Mouse (Mus musculus): ENCODE data around the gene Dnajb1. TPM values are rescaled to one million over a fixed set of nuclear protein-coding genes. Genes with fewer than 3 reads are reported as not detected.

Dnajb1 gene
- 65.0 and 65.2 TPM in 2 replicates for polyA plus RNA-seq (2015; fragmentation: Nextera tagmentation; extraction: Ambion mirVana)

DNA sequence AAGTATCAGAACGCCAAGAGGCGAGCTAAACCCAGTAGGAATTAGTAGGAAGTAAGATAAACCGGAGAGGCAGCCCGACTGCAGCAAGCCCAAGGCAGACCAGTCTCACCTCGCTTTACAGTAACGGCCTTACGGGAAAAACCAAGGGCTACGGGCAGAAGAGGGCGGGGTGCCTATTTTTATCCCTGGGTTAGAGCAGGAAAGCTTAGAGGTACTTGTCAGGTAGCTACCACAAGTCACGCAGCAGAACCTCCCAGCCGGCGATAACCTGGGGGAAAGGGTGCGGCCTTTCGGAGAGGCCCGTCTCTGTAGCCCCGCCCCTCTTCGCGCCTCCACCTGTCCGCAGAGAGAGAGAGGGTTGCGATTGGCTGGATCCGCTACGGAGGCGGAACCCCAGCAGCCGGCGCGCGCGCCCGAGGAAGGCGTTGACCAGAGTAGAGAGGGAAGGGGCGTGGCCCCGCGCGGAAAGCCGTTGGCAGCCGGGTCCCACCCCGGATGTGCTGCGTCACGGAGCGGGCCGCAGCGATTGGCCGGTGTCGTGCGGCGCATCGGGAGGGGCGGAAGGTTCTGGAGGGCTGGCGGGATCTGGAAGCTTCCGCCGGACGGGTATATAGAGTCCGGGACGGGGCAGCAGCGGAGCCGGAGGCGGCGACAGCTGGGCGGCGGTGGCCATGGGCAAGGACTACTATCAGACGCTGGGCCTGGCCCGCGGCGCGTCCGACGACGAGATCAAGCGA lies at the start of gene Dnajb1, which contains the start of gene Tecr:
Gene Dnajb1 (plus strand): TSS at position 533 of the 737 bp plus-strand sequence.
Gene Tecr (minus strand): TSS at position 311 of the 737 bp plus-strand sequence.
- peak within 1 kb of the TSS; percentile 61 for H3K4me3 ChIP-seq (ENCODE audit: low read length)
- H3K9ac ChIP-seq (ENCODE audit: low read length), result peak within 1 kb of the TSS; percentile 80
- H3K27me3 ChIP-seq (ENCODE audit: control insufficient read depth, insufficient read depth, low read depth, low read length), result no peaks in the 10 kb centered on the region
- peaks cover 11% of the 10 kb centered on the region for H3K4me1 ChIP-seq (replicated peaks; ENCODE audit: control insufficient read depth, insufficient read depth, low read length)
- peak within 1 kb of the TSS; percentile 98 for H3K27ac ChIP-seq (ENCODE audit: low read length)
- no peaks in the 10 kb centered on the region for H3K9me3 ChIP-seq (ENCODE audit: control insufficient read depth, low read length)
- H3K36me3 ChIP-seq (ENCODE audit: control insufficient read depth, insufficient read depth, low read length), result peaks cover 26% of the 10 kb centered on the region
- ATAC-seq (ENCODE audit: low read depth), result peak; percentile 98
- H3K4me2 ChIP-seq (ENCODE audit: low read depth, low read length), result peak within 1 kb of the TSS; percentile 67
- WGBS, result under 1% methylated on average over 68 of the region's 69 CpGs

GRCm38 (mm10) chr8:83562669-83563068 lies 45.3 kb upstream of the Dnajb1 start:
- Histone ChIP-seq H3K4me3 (ENCODE audit: low read length) (no peak overlapping the region), H3K4me2 (ENCODE audit: low read depth, low read length) (no peak overlapping the region), H3K4me1 (replicated peaks; ENCODE audit: control insufficient read depth, insufficient read depth, low read length) (peaks cover 5% of the 10 kb centered on the region), H3K36me3 (ENCODE audit: control insufficient read depth, insufficient read depth, low read length) (no peaks in the 10 kb centered on the region), H3K9me3 (ENCODE audit: control insufficient read depth, low read length) (no peaks in the 10 kb centered on the region), H3K9ac (ENCODE audit: low read length) (no peak overlapping the region), H3K27me3 (ENCODE audit: control insufficient read depth, insufficient read depth, low read depth, low read length) (no peaks in the 10 kb centered on the region), H3K27ac (ENCODE audit: low read length) (no peak overlapping the region)
- no peak for ATAC-seq (ENCODE audit: low read depth)
- WGBS, result 60% methylated on average over 3 of the region's 3 CpGs

DNA sequence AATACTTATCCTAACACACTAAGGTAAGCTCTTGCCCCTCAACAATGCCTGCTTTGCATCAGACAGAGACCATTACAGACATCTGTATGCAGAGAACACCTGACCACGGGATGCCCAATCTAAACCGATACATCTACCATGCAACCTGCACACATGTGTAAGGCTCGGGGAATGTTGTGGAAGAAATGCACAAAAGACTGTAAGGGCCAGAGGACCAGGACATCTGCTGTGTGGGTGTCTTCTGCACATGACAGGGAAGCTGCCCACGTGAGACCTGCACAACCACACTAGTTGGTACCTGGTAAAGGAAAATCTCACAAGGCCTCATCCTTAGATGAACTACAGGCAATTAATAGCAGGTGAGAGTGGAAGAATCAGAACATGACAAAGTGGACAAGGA lies 44.7 kb upstream of the Dnajb1 start:
- 65% methylated on average over 4 of the region's 4 CpGs for WGBS
- Histone ChIP-seq H3K4me1 (replicated peaks; ENCODE audit: control insufficient read depth, insufficient read depth, low read length) (peaks cover 10% of the 10 kb centered on the region), H3K9me3 (ENCODE audit: control insufficient read depth, low read length) (no peaks in the 10 kb centered on the region), H3K27me3 (ENCODE audit: control insufficient read depth, insufficient read depth, low read depth, low read length) (no peaks in the 10 kb centered on the region), H3K36me3 (ENCODE audit: control insufficient read depth, insufficient read depth, low read length) (no peaks in the 10 kb centered on the region), H3K9ac (ENCODE audit: low read length) (no peak overlapping the region), H3K27ac (ENCODE audit: low read length) (no peak overlapping the region), H3K4me2 (ENCODE audit: low read depth, low read length) (no peak overlapping the region), H3K4me3 (ENCODE audit: low read length) (no peak overlapping the region)
- no peak for ATAC-seq (ENCODE audit: low read depth)

GRCm38 (mm10) chr8:83565731-83566375 lies 42.1 kb upstream of the Dnajb1 start:
- 76% methylated on average over 9 of the region's 9 CpGs for WGBS
- Histone ChIP-seq H3K9me3 (ENCODE audit: control insufficient read depth, low read length) (no peaks in the 10 kb centered on the region), H3K4me3 (ENCODE audit: low read length) (no peak overlapping the region; the same call in 1 of the 2 replicates), H3K36me3 (ENCODE audit: control insufficient read depth, insufficient read depth, low read length) (no peaks in the 10 kb centered on the region), H3K27me3 (ENCODE audit: control insufficient read depth, insufficient read depth, low read depth, low read length) (no peaks in the 10 kb centered on the region), H3K27ac (ENCODE audit: low read length) (no peak overlapping the region), H3K4me1 (replicated peaks; ENCODE audit: control insufficient read depth, insufficient read depth, low read length) (peaks cover 10% of the 10 kb centered on the region), H3K4me2 (ENCODE audit: low read depth, low read length) (no peak overlapping the region), H3K9ac (ENCODE audit: low read length) (no peak overlapping the region)
- ATAC-seq (ENCODE audit: low read depth), result no peak

DNA sequence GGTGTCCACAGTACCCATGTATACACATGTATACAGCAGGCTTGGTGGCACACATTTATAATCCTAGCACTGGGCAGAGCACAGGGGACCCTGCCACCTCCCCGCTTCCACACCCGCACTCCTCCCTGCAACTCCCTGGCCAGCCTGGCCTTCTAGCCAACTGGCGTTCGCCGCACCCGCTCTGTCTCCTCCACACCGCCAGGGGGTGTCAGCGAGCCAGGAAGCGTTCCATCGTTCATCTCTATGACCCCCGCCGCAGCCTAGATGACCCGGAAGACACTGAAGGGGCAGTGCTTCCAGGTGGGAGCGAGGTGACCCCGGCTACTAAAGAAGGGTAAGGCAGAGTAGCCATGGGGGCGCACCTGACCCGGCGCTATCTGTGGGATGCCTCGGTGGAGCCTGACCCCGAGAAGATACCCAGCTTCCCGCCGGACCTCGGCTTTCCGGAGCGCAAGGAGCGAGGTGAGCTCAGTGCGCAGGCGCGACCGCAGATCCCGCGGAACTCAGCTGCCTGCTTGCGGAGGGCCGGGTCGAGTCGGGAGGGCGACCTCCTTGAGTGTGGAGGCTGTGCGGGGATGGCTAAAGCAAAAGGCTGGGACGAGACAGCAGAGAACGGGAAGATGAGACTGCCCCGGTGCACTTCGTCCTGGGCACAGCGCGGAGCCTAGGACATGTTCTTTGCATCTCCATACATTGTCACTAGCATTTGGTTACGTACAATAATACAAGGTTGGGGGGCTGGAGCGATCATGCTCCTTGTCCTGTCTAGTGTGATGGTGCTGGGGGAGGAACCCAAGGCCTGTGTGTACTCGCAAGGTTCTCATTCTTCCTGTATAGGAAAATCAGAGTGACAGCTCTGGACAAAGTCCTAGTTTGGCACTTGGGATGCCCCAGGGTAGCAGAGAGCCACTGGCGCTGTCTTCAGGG lies 41.3 kb upstream of the Dnajb1 start, which contains the start of gene Ndufb7:
Gene Ndufb7 (plus strand): TSS at position 203 of the 927 bp plus-strand sequence.
- under 1% methylated on average over 48 of the region's 48 CpGs for WGBS
- Histone ChIP-seq H3K4me3 (ENCODE audit: low read length) (peak within 1 kb of the TSS; percentile 76), H3K27ac (ENCODE audit: low read length) (peak within 1 kb of the TSS; percentile 60), H3K9me3 (ENCODE audit: control insufficient read depth, low read length) (no peaks in the 10 kb centered on the region), H3K9ac (ENCODE audit: low read length) (peak within 1 kb of the TSS; percentile 88), H3K27me3 (ENCODE audit: control insufficient read depth, insufficient read depth, low read depth, low read length) (no peaks in the 10 kb centered on the region), H3K4me1 (replicated peaks; ENCODE audit: control insufficient read depth, insufficient read depth, low read length) (peaks cover 10% of the 10 kb centered on the region), H3K4me2 (ENCODE audit: low read depth, low read length) (peak within 1 kb of the TSS; percentile 87), H3K36me3 (ENCODE audit: control insufficient read depth, insufficient read depth, low read length) (peaks cover 7% of the 10 kb centered on the region)
- ATAC-seq (ENCODE audit: low read depth), result peak; percentile 86

DNA sequence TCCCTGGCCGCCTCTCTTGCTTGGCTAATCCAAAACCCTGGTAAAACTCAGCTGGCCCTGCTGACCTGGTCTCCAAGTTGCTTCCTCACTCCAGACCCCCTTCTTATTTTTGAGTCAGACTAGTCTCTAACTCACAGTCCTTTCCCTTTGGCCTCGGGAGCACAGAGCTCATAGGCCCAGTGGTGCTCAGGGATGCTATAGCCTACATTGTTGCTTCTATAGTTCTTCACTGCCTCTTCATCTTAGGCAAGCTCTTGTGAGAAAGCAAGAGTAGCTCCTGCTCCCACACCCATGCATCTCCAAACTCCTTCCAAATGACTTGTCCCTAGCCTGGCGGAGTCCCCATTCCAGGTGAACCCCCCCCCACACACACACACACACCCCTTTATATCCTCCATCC lies 40.3 kb upstream of the Dnajb1 start:
- ATAC-seq (ENCODE audit: low read depth), result no peak
- Histone ChIP-seq H3K4me3 (ENCODE audit: low read length) (peak overlapping the region; percentile 76), H3K27me3 (ENCODE audit: control insufficient read depth, insufficient read depth, low read depth, low read length) (no peaks in the 10 kb centered on the region), H3K9me3 (ENCODE audit: control insufficient read depth, low read length) (no peaks in the 10 kb centered on the region), H3K4me1 (replicated peaks; ENCODE audit: control insufficient read depth, insufficient read depth, low read length) (peaks cover 10% of the 10 kb centered on the region), H3K36me3 (ENCODE audit: control insufficient read depth, insufficient read depth, low read length) (peaks cover 15% of the 10 kb centered on the region), H3K27ac (ENCODE audit: low read length) (no peak overlapping the region), H3K9ac (ENCODE audit: low read length) (peak overlapping the region; percentile 88; the same call in 1 of the 2 replicates), H3K4me2 (ENCODE audit: low read depth, low read length) (peak overlapping the region; percentile 87)
- 39% methylated on average over 3 of the region's 3 CpGs for WGBS

DNA sequence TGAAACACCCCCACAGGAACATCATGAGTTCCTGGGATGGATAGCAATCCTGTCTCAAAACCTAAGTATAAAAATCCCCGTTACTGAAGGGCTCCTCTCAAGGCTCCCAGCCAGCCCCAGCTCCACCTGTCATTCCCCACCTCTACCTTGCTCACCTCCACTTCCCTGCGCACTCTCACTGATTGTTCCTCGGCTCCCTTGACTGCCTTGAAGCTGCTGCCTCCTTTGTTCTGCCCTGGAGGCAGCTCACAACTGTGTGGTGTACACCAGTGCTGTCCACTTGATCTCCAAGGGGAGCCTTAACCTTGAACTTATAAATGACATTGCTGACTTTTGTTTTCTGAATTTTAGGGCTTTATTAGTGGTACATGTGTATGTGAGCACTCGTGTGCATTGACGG lies 39.9 kb upstream of the Dnajb1 start:
- Histone ChIP-seq H3K4me3 (ENCODE audit: low read length) (no peak overlapping the region), H3K9ac (ENCODE audit: low read length) (no peak overlapping the region), H3K4me1 (replicated peaks; ENCODE audit: control insufficient read depth, insufficient read depth, low read length) (peaks cover 10% of the 10 kb centered on the region), H3K4me2 (ENCODE audit: low read depth, low read length) (no peak overlapping the region), H3K36me3 (ENCODE audit: control insufficient read depth, insufficient read depth, low read length) (peaks cover 18% of the 10 kb centered on the region), H3K9me3 (ENCODE audit: control insufficient read depth, low read length) (no peaks in the 10 kb centered on the region), H3K27me3 (ENCODE audit: control insufficient read depth, insufficient read depth, low read depth, low read length) (no peaks in the 10 kb centered on the region), H3K27ac (ENCODE audit: low read length) (no peak overlapping the region)
- ATAC-seq (ENCODE audit: low read depth), result no peak
- 59% methylated on average over 5 of the region's 5 CpGs for WGBS

DNA sequence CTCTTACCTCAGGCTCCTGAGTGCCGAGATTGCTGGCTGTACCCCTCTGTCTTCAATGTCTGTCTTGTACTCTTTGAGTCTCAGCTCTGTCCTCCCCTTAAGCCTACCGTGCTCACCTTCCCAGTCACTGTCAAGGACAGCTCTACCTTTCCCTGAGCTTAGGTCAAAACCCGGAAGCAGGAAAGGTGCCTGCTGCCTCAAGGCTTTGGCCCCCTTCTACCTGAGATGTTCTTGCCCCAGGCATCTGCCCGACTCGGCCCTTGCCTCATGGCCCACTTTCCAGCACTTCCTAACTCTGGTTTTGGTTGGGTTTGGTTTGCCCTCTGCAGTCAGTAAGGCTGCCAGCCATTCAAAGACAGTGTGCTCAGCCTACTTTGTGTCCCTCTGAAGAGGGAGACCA lies 39.2 kb upstream of the Dnajb1 start:
- Histone ChIP-seq H3K27me3 (ENCODE audit: control insufficient read depth, insufficient read depth, low read depth, low read length) (no peaks in the 10 kb centered on the region), H3K9ac (ENCODE audit: low read length) (no peak overlapping the region), H3K36me3 (ENCODE audit: control insufficient read depth, insufficient read depth, low read length) (peaks cover 19% of the 10 kb centered on the region), H3K4me2 (ENCODE audit: low read depth, low read length) (no peak overlapping the region), H3K27ac (ENCODE audit: low read length) (no peak overlapping the region), H3K4me3 (ENCODE audit: low read length) (no peak overlapping the region), H3K4me1 (replicated peaks; ENCODE audit: control insufficient read depth, insufficient read depth, low read length) (peaks cover 10% of the 10 kb centered on the region), H3K9me3 (ENCODE audit: control insufficient read depth, low read length) (no peaks in the 10 kb centered on the region)
- whole genome bisulfite sequencing, result 65% methylated on average over 5 of the region's 5 CpGs
- ATAC-seq (ENCODE audit: low read depth), result no peak
